Mouse (Mus musculus) thymus, adult 2 months (tissue): ENCODE data around the gene Caprin1.

Experiments used
- CTCF ChIP-seq: fragments of 200-500 bp; IDR thresholded peaks from 2 replicates; pipeline ENCODE4 v1.5.1; 2012; ENCODE audit warnings: mild to moderate bottlenecking, control low read depth, low read length, moderate library complexity, borderline replicate concordance; ENCODE audit not compliant: control insufficient read depth, poor library complexity, insufficient read depth; ENCODE audit errors: extremely low read depth
- POLR2A ChIP-seq: fragments of 200-500 bp; IDR thresholded peaks from 2 replicates; pipeline ENCODE4 v1.6.1; 2012; ENCODE audit warnings: mild to moderate bottlenecking, low read length, control low read depth, moderate library complexity; ENCODE audit not compliant: control insufficient read depth, poor library complexity, insufficient read depth; ENCODE audit errors: extremely low read depth

GRCm38 (mm10) chr2:103745481-103745880 is 52.0 kb downstream of the Caprin1 start:
- TF ChIP-seq CTCF (no peak), POLR2A (no peak)
